Mouse (Mus musculus) hindbrain, postnatal 0 days (tissue): ENCODE data around the gene Ccdc148. TPM values are rescaled to one million over a fixed set of nuclear protein-coding genes. Genes with fewer than 3 reads are reported as not detected.
A peak's percentile ranks its signal among the peaks of the same experiment; 100 is the strongest.

Experiments used
- ATAC-seq: fragments of 200-750 bp; cut with Nextera tagmentation; 2 replicates; pipeline ENCODE4 v1.8.0; 2017; ENCODE audit warnings: mild to moderate bottlenecking, moderate TSS enrichment, moderate library complexity
- DNase-seq: peaks from one replicate; pipeline ENCODE4 v3.0.0-alpha.2; 2015; ENCODE audit warnings: low spot score
- H3K27ac ChIP-seq: fragments of 300-500 bp; sonication (generic); 2 replicates; pipeline ENCODE4 v1.5.1; 2014; ENCODE audit warnings: mild to moderate bottlenecking
- H3K27me3 ChIP-seq: fragments of 300-500 bp; sonication (generic); 2 replicates; pipeline ENCODE4 v1.6.1; 2014; ENCODE audit warnings: low read length, mixed read lengths; ENCODE audit not compliant: insufficient read depth
- H3K36me3 ChIP-seq: fragments of 300-500 bp; sonication (generic); 2 replicates; pipeline ENCODE4 v1.6.1; 2014; ENCODE audit warnings: low read length, mixed read lengths; ENCODE audit not compliant: insufficient read depth
- H3K4me1 ChIP-seq: fragments of 300-500 bp; sonication (generic); 2 replicates; pipeline ENCODE4 v1.6.1; 2014; ENCODE audit warnings: antibody characterized with exemption, low read length, mixed read lengths; ENCODE audit not compliant: insufficient read depth
- H3K4me2 ChIP-seq: fragments of 300-500 bp; sonication (generic); 2 replicates; pipeline ENCODE4 v1.6.1; 2014; ENCODE audit warnings: low read depth, mild to moderate bottlenecking, low read length, moderate library complexity, mixed read lengths
- H3K4me3 ChIP-seq: fragments of 300-500 bp; sonication (generic); 2 replicates; pipeline ENCODE4 v1.5.1; 2014; ENCODE audit warnings: low read length
- H3K9ac ChIP-seq: fragments of 300-500 bp; sonication (generic); replicated peaks from 2 replicates; pipeline ENCODE4 v1.6.1; 2014; ENCODE audit warnings: mild to moderate bottlenecking, low read length, moderate library complexity, mixed read lengths
- H3K9me3 ChIP-seq: fragments of 300-500 bp; sonication (generic); 2 replicates; pipeline ENCODE4 v1.6.1; 2016; ENCODE audit warnings: low read length, mixed read lengths
- CTCF ChIP-seq: IDR thresholded peaks from 2 replicates; pipeline ENCODE4 v1.5.1; 2016; ENCODE audit warnings: antibody characterized with exemption, control low read depth, low read depth
- WGBS: fragments of 180-500 bp; shearing (Covaris S2); extraction: QIAGEN DNeasy Blood & Tissue Kit; methylation state at CpG from one replicate; pipeline ENCODE4 v1.1.7; 2014; 5-methylcytosine and 5-hydroxymethylcytosine counted together
- polyA plus RNA-seq: library from polyadenylated mRNA; unstranded; fragments of >200 nt; fragmentation: Nextera tagmentation; extraction: Ambion mirVana; gene quantifications from 2 replicates; pipeline ENCODE4 v1.2.1, GENCODE M21; 2015
- total RNA-seq: library from RNA; depleted of rRNA; stranded (reverse); fragments of >200 nt; gene quantifications from 2 replicates; pipeline ENCODE4 v1.2.3, GENCODE M21; 2014; rRNA removed

Gene Ccdc148
- total and polyA plus RNA-seq, 2 experiments from 2014 or later: 3.3 to 6.0 TPM

DNA sequence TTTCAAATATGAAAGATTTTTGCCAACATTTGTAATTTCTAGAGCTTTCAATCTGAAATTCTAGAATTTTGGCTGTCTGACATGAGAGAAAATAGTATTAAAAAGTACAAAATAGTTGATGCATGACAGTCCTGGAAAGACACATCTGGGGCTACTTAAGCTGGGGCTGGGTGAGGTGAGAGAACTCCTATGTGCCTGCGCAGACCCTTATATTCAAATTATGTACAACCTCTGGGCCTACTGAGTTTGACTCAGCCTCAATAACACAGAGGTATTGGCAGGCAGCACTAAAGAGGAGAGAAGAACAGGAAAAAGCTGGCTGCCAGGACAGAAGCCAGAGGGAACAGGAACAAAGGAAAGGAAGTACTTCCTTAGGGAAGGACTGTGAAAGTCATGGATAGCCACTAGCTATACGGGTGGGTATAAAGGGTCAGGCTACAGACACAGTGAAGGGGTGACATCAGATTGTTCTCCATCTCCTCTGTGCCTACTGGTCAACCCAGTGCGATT, 381.4 kb downstream of the Ccdc148 start:
- DNase-seq (no peak), ATAC-seq (no peak)
- Histone ChIP-seq H3K36me3 (no peaks in the 10 kb centered on the region), H3K27me3 (no peaks in the 10 kb centered on the region), H3K9ac (no peak overlapping the region), H3K4me1 (no peaks in the 10 kb centered on the region), H3K4me2 (no peak overlapping the region), H3K9me3 (no peaks in the 10 kb centered on the region), H3K27ac (no peak overlapping the region), H3K4me3 (no peak overlapping the region)
- no peak for TF ChIP-seq CTCF
- WGBS: 89% methylated on average over 3 of the region's 3 CpGs

DNA sequence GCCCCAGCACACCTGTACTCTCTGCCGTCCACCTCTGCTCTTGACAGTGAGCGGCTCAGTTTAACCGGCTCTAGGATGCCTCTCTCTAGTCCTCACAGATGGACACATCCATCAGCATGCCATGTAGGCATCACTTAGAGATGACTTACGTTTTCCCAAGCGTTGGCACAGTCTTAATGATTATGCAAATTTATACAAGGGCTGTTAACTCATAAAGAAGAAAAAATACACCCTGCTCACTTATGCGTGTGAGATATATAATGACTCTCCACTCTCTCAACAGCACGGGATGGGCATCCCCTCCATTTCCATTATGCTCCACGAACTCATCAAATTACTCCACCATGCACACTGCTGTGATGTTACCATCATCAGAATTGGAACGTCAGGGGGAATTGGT, 386.6 kb downstream of the Ccdc148 start:
- no peak overlapping the region for H3K27ac ChIP-seq
- ATAC-seq (0 out of 2 replicates have a peak, but pooled peaks have one; percentile 53), DNase-seq (no peak)
- H3K4me1 ChIP-seq: no peaks in the 10 kb centered on the region
- no peaks in the 10 kb centered on the region for H3K27me3 ChIP-seq
- WGBS: 54% methylated on average over 9 of the region's 9 CpGs
- H3K9me3 ChIP-seq: no peaks in the 10 kb centered on the region
- no peak for TF ChIP-seq CTCF
- H3K4me2 ChIP-seq: no peak overlapping the region
- H3K36me3 ChIP-seq: no peaks in the 10 kb centered on the region
- no peak overlapping the region for H3K4me3 ChIP-seq
- H3K9ac ChIP-seq: no peak overlapping the region

Other genes with a start within 250 kb of the Ccdc148 start
- 100 and 102 TPM in 2 replicates for gene Pkp4, start 167 bp upstream of the Ccdc148 start, total RNA-seq
- gene Pkp4, start 167 bp upstream of the Ccdc148 start, polyA plus RNA-seq: 22.9 and 24.5 TPM in 2 replicates